Mouse (Mus musculus) cerebellum, adult 11 months (tissue): ENCODE measurements around the gene Sh3d21.
A peak's percentile ranks its signal among the peaks of the same experiment; 100 is the strongest.

Experiments
- DNase-seq: peaks from one replicate; pipeline ENCODE4 v3.0.0; 2022

Sh3d21 gene

DNA sequence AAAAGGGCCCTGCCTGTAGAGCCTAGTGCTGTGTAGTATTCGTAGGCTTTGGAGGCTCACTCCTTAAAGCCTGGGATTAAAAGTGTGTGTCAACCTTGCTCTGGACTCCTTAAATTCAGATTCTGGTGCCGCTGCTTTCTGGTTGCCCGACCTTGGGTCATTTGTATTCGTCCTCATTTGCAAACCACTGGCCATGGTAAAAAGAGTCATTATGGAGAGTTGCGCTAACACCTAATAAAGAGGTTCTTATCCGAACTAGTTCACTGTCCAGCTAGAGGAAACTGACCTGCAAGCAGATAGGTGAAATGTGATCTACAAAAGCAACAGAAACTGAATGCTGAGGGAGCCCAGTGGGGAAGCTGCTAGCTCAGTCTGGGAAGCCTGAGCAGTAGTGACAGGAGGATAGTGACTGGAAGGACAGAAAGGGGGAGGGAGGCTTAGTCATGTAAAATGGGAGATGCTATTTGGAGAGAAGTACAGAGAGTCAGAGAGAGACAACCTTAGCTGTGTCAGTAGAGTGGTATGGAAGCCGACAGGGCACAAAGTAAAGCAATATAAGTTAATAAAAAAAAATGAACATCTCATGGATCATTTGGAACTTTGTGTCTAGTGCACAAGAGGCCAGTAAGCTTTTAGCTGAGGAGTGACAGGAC, 58.0 kb downstream of the Sh3d21 start:
- no peak for DNase-seq

DNA sequence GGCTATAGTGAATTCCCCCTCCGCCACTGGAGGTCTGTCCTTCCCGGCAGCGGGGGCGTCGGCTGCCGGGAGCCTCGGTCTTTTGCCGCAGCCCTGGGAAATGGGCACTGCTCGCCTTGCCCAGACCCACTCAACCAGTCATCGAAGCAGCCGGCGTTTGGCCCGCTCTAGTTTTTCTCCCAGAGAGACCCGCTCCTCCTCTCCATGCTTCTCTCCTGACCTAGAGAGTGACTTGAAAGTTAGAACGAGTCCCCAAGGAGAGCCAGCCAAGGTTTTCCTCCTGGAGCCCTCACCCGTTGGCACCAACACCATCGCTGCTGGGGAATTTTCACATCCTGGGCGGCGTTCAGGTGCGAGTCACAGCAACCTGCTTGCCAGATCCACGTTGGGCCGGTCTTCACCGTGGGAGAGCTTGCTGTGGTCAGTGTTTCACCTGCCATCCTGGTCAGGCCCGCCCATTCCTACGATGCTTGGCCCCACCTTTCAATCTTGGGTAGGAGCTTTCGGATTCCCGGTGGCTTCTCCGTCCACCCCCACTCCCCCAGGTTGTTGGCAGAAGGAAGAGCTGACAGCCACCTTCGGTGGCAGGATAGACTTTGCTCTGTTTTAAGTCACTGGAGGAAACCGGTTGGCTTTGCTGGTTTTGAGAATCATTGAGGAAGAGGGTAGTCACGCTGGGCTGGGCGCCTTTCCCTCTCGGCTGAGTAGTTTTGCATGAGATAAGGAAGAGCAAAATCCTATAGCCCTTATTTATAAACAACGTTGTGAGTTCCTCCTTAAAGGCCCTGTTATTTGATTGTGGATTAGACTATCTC, 58.8 kb downstream of the Sh3d21 start:
- peak; percentile 70 for DNase-seq

DNA sequence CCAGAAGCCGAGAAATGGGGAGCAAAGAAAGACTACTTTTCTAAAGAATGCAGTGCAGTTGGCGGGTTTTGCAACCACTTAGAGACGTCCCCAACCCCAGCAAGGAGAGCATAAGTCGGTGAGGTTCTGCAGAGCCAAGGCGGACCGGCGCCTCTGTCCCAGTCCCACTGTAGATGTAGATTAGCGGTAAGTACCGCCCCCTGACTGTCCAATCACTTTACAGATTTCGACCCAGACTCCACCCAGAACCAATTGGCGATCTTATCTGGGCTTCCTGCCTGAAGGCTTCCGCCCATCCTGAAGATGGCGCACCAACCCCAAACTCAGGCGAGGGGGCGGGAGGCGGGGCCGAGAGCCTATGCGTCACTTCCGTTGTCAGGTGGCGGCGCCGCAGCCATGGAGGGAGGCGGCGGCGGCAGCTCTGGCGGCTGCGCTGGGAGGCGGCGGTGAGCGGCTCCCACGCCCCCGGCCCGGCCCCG, 59.7 kb downstream of the Sh3d21 start, which contains the start of gene Stk40:
Gene Stk40 (plus strand): TSS at position 368 of the 479 bp plus-strand sequence.
- peak; percentile 94 for DNase-seq

DNA sequence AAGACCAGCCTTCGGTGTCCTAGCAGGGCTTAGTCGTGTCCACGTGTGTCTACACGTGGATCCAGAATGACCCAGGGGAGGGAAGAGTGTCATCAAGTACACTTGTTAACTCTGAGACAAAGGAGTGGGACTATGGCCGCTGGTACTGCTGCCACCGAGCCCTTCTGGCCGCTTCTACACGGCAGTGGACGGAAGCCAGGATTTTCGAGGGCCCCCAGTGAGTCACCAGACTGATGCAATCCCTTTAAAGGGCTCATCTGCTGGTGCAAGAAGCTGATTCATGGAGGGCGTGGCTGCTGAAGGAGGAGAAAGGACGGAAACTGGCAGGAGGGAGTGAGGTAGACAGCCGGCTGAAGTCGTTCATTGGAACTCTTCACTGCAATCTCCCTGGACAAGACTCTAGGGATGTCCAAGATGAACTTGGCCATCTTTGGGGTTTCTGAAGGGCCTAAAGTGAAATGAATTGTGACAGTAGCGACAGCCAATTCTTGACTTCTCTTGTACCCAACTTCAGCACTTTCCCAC, 60.2 kb downstream of the Sh3d21 start:
- DNase-seq = peak; percentile 73

DNA sequence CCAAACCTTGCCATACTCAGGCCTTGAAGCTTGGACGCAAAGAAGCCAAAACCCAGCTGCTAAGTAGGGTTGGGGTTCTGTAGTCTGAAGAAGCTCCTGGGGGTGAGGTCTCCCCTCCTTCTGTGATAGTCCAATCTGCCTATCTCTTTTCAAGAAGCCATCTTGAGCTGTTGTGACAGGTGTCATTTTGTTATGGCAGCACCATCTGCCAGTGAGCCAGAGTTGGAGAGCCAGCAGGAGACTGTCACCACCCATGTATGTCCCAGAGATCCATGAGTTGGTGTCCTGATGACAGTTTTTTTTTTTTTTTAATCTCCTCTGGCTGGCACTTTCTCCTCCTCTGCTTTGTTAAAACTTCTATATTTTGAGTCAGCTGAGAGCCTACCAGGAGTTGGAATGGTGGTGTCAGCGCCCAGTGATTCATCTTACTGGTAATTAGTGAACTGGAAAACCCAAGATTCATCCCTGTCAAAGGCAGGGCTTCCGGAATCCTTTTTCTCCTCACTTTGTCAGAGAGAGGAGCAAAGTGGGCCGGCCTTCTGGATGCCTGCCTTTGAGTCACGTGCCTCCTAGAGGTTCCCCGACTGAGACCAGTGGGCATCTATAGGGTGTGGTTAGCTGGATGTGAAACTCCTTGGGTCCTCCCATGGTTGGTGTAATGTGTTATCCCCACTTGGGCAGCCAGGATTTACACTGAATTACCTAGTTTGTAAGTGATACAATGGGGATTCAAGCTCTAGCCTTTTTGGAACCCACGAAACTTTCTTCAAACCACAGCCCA, 61.0 kb downstream of the Sh3d21 start:
- DNase-seq = no peak

DNA sequence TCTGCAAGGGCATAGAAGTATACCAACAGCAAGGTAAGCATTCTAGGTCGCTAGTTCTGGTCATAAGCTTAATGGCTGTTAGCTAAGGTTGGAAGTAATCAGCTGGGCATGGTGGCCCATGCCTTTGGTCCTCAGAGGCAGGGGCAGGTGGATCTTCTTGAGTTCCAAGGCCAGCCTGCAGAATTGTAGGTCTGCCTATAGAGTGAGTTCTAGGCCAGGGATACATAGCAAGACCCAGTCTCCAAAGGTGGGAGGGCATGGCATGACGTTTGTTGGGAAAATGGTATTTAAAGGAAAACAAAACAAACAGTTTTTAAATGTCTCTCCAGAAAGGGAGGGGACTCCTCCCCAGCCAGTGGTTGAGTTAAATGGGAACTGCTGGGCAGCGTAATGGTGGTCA, 62.5 kb downstream of the Sh3d21 start:
- DNase-seq = no peak
